Mouse (Mus musculus): ENCODE data around the gene Pmm1. TPM values are rescaled to one million over a fixed set of nuclear protein-coding genes. Genes with fewer than 3 reads are reported as not detected.

Pmm1 gene
- total and polyA plus RNA-seq, 3 experiments, result 22.0 to 27.7 (median 26.7) TPM

DNA sequence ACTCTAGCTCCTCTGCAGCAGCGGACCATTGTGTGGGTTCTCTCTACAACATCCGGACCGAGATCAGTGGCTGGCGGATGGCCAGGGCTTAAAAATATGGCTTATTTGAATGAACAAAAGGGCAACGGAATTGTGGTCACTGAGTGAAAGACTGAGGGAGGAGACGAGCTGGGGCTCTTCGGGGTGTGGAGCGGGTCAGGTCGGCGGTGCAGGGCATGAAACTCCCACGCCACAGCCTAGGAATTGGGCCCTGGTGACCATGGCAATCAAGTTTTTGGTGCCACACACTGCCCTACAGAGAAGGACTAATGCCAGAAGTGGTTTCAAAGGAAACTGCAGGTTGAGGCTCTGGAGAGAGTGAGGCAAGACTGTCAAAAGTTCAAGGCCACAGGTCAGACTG lies 32.5 kb downstream of the Pmm1 start:
- WGBS, result 26% methylated on average over 11 of the region's 11 CpGs
- Histone ChIP-seq H3K4me3 (no peak overlapping the region), H3K27ac (no peak overlapping the region), H3K36me3 (ENCODE audit: control insufficient read depth, insufficient read depth, low read length) (no peaks in the 10 kb centered on the region), H3K27me3 (ENCODE audit: control insufficient read depth, insufficient read depth, low read length) (no peaks in the 10 kb centered on the region), H3K79me2 (replicated peaks; ENCODE audit: control insufficient read depth, insufficient read depth, low read length) (no peaks in the 10 kb centered on the region), H3K4me1 (ENCODE audit: control insufficient read depth, insufficient read depth, low read length) (peaks cover 6% of the 10 kb centered on the region), H3K9ac (ENCODE audit: low read depth, low read length) (no peak overlapping the region)
- intact Hi-C loops (cut with DNase I), result loop anchor here (10.0 kb wide), 1 partner anchor 197 kb away; the partner anchor contains the start of gene Ccdc134
- DNase-seq, result peak in 1 of 2 experiments; percentile 52
- TF ChIP-seq EP300 (IDR thresholded peaks at IDR 0.05; ENCODE audit: insufficient read depth, low read depth, low read length), result no peak
- no peak for TF ChIP-seq POLR2A (IDR thresholded peaks at IDR 0.05; ENCODE audit: insufficient read depth, low read depth, low read length)
- no peak for TF ChIP-seq CTCF (IDR thresholded peaks at IDR 0.05)

DNA sequence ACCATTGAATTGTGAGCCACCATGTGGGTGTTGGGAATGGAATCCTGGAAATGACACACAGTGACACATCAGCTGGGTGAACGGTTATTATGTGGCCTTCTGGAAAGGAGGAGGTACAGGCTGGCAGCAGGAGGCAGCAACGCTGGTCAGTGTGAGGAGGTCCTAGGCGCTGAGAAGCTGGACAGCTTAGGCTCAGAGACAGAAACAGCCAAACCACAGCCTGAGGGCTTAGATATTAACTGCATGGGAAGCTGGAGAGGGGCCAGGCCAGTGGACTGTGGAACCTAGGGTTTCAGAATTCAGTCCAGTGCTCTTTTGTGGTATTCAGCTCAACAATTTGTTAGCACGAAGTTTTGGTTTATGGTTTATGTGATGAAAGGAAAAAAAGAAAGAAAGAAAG lies 33.0 kb downstream of the Pmm1 start:
- TF ChIP-seq CTCF (IDR thresholded peaks at IDR 0.05) (no peak), POLR2A (IDR thresholded peaks at IDR 0.05; ENCODE audit: insufficient read depth, low read depth, low read length) (no peak), EP300 (IDR thresholded peaks at IDR 0.05; ENCODE audit: insufficient read depth, low read depth, low read length) (no peak)
- peaks cover 6% of the 10 kb centered on the region for H3K4me1 ChIP-seq (ENCODE audit: control insufficient read depth, insufficient read depth, low read length)
- WGBS, result 45% methylated on average over 4 of the region's 4 CpGs
- no peaks in the 10 kb centered on the region for H3K36me3 ChIP-seq (ENCODE audit: control insufficient read depth, insufficient read depth, low read length)
- intact Hi-C loops (cut with DNase I), result loop anchor here (10.0 kb wide), 1 partner anchor 197 kb away; the partner anchor contains the start of gene Ccdc134
- no peak for DNase-seq
- no peak overlapping the region for H3K27ac ChIP-seq
- no peaks in the 10 kb centered on the region for H3K27me3 ChIP-seq (ENCODE audit: control insufficient read depth, insufficient read depth, low read length)
- H3K79me2 ChIP-seq (replicated peaks; ENCODE audit: control insufficient read depth, insufficient read depth, low read length), result no peaks in the 10 kb centered on the region
- no peak overlapping the region for H3K4me3 ChIP-seq
- H3K9ac ChIP-seq (ENCODE audit: low read depth, low read length), result no peak overlapping the region

DNA sequence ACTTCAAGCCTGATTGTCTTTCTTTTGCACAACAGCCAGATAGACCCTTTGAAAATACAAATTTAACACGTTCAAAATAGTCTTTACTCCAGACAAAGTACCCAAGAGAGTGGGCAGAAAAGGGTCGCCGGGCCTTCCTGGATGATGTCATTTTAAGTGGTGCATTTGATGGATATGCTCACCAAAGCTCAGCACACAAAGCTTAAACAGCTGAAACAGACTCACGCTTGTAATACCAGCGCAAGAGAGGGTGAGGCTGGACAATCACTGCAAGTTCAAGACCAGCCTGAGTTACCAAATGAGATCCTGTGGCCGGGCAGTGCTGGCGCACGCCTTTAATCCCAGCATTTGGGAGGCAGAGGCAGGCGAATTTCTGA lies 34.3 kb downstream of the Pmm1 start:
- Histone ChIP-seq H3K4me1 (ENCODE audit: control insufficient read depth, insufficient read depth, low read length) (peaks cover 6% of the 10 kb centered on the region), H3K27ac (no peak overlapping the region), H3K9ac (ENCODE audit: low read depth, low read length) (no peak overlapping the region), H3K4me3 (no peak overlapping the region; the same call in 1 of the 2 replicates), H3K79me2 (replicated peaks; ENCODE audit: control insufficient read depth, insufficient read depth, low read length) (no peaks in the 10 kb centered on the region), H3K36me3 (ENCODE audit: control insufficient read depth, insufficient read depth, low read length) (no peaks in the 10 kb centered on the region), H3K27me3 (ENCODE audit: control insufficient read depth, insufficient read depth, low read length) (no peaks in the 10 kb centered on the region)
- intact Hi-C loops (cut with DNase I), result loop anchor here (1.0 to 10.0 kb wide), 2 partner anchors 34 to 198 kb away; partner anchors contain the start of genes Ccdc134 and Pmm1
- 41% methylated on average over 9 of the region's 9 CpGs for WGBS
- no peak for TF ChIP-seq POLR2A (IDR thresholded peaks at IDR 0.05; ENCODE audit: insufficient read depth, low read depth, low read length)
- no peak for TF ChIP-seq CTCF (IDR thresholded peaks at IDR 0.05)
- no peak for TF ChIP-seq EP300 (IDR thresholded peaks at IDR 0.05; ENCODE audit: insufficient read depth, low read depth, low read length)
- no peak for DNase-seq

DNA sequence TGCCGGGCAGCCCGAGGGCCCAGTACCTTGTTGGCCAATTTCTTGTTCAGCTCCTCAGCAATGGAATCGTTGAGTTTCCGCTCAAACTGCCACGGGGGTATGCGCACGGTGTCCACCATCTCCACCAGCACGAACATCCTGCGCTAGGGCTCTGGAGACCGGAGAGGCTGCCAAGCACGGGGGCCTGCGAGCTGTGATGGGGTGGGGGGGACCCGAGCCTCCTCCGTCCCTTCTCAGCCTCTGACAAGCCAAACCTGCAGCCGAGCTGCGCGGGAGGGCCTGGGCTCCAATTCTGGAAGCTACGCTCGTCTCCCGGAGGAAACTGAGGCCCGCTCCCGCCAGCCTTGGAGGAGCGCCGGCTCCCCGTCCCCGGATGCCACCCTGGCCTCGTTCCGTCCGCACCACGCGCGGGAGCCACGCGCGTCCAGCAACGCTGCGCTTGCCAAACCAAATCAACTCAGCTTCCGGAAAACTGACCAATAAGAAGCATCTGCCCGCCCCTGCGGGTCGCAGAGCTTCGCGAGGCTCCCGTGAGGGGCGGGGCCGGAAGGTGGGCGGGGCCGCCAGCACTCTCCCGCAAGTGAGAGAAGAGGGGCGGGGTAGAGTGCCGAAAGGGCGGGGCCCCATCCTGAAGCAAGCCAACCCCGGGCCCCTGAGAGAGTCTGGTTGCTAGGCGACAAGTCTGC lies 34.8 kb downstream of the Pmm1 start, which contains the start of gene Polr3h:
TSS of gene Polr3h (minus strand) at position 481 of the 686 bp plus-strand sequence.
- peak; percentile 94 to 95 for DNase-seq
- Histone ChIP-seq H3K4me3 (peak within 1 kb of the TSS; percentile 66), H3K9ac (ENCODE audit: low read depth, low read length) (peak within 1 kb of the TSS; percentile 73), H3K27me3 (ENCODE audit: control insufficient read depth, insufficient read depth, low read length) (no peaks in the 10 kb centered on the region), H3K79me2 (replicated peaks; ENCODE audit: control insufficient read depth, insufficient read depth, low read length) (no peaks in the 10 kb centered on the region), H3K36me3 (ENCODE audit: control insufficient read depth, insufficient read depth, low read length) (no peaks in the 10 kb centered on the region), H3K4me1 (ENCODE audit: control insufficient read depth, insufficient read depth, low read length) (peaks cover 6% of the 10 kb centered on the region), H3K27ac (peak within 1 kb of the TSS; percentile 53)
- intact Hi-C loops (cut with DNase I), result loop anchor here (1.0 to 10.0 kb wide), 3 partner anchors 34 to 199 kb away; partner anchors contain the start of genes Ccdc134, Phf5a and Pmm1
- WGBS, result under 1% methylated on average over 54 of the region's 54 CpGs
- TF ChIP-seq POLR2A (IDR thresholded peaks at IDR 0.05; ENCODE audit: insufficient read depth, low read depth, low read length) (0 out of 2 replicates have a peak, but pooled peaks have one; percentile 45), CTCF (IDR thresholded peaks at IDR 0.05) (no peak), EP300 (IDR thresholded peaks at IDR 0.05; ENCODE audit: insufficient read depth, low read depth, low read length) (0 out of 2 replicates have a peak, but pooled peaks have one; percentile 3)

DNA sequence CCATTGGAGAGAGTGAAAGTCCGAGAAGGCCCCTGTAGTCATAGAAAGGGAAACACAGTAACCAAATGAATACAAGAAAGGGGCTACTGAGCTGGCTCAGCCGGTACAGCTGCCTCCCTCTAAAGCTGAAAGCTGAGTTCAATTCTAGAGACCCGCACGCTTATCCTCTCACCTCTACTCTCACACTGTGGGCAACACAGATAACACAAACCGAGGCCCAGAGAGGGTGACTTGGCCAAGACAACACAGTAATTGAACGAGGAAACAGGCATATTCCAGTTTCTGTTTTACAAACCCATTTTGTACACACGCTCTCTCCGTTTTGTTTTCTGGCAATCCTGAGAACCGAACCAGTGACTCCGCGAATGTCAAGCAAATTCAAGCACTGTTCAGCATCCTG lies 35.8 kb downstream of the Pmm1 start:
- WGBS, result 85% methylated on average over 11 of the region's 11 CpGs
- Histone ChIP-seq H3K79me2 (replicated peaks; ENCODE audit: control insufficient read depth, insufficient read depth, low read length) (no peaks in the 10 kb centered on the region), H3K36me3 (ENCODE audit: control insufficient read depth, insufficient read depth, low read length) (no peaks in the 10 kb centered on the region), H3K9ac (ENCODE audit: low read depth, low read length) (no peak overlapping the region), H3K4me1 (ENCODE audit: control insufficient read depth, insufficient read depth, low read length) (peaks cover 7% of the 10 kb centered on the region), H3K27ac (no peak overlapping the region), H3K4me3 (peak overlapping the region; percentile 66; the same call in 1 of the 2 replicates), H3K27me3 (ENCODE audit: control insufficient read depth, insufficient read depth, low read length) (no peaks in the 10 kb centered on the region)
- no peak for DNase-seq
- TF ChIP-seq POLR2A (IDR thresholded peaks at IDR 0.05; ENCODE audit: insufficient read depth, low read depth, low read length) (no peak), CTCF (IDR thresholded peaks at IDR 0.05) (no peak), EP300 (IDR thresholded peaks at IDR 0.05; ENCODE audit: insufficient read depth, low read depth, low read length) (no peak)
- intact Hi-C loops (cut with DNase I), result loop anchor here (2.0 to 10.0 kb wide), 2 partner anchors 54 to 200 kb away; partner anchors contain the start of genes Ccdc134 and Phf5a

DNA sequence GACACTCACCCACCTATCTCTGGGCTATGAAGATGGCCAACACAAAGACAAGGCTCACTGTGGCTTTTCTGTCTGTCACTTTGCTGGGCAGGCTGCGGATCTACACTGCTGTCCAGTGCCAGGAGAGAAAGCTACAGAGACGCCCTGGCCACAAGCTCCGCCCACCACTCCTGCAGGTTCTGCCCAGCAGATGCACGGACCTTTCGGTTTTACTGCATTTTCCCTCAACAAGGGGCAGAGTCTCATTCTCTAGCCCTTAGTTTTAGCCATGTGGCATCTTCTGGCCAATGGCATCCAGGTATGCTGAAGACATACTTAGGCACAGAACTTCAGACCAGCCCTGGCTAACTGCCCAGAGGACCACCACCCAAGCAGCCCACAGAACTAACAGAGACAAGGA lies 39.5 kb downstream of the Pmm1 start:
- Histone ChIP-seq H3K27ac (no peak overlapping the region), H3K9ac (ENCODE audit: low read depth, low read length) (no peak overlapping the region), H3K27me3 (ENCODE audit: control insufficient read depth, insufficient read depth, low read length) (no peaks in the 10 kb centered on the region), H3K4me1 (ENCODE audit: control insufficient read depth, insufficient read depth, low read length) (peaks cover 5% of the 10 kb centered on the region), H3K79me2 (replicated peaks; ENCODE audit: control insufficient read depth, insufficient read depth, low read length) (no peaks in the 10 kb centered on the region), H3K36me3 (ENCODE audit: control insufficient read depth, insufficient read depth, low read length) (no peaks in the 10 kb centered on the region), H3K4me3 (no peak overlapping the region)
- TF ChIP-seq CTCF (IDR thresholded peaks at IDR 0.05) (no peak), POLR2A (IDR thresholded peaks at IDR 0.05; ENCODE audit: insufficient read depth, low read depth, low read length) (no peak), EP300 (IDR thresholded peaks at IDR 0.05; ENCODE audit: insufficient read depth, low read depth, low read length) (no peak)
- no peak for DNase-seq
- 58% methylated on average over 5 of the region's 5 CpGs for WGBS
- intact Hi-C loops (cut with DNase I), result loop anchor here (10.0 kb wide), 1 partner anchor 204 kb away; the partner anchor contains the start of gene Ccdc134
